In the genomic region with DNA sequence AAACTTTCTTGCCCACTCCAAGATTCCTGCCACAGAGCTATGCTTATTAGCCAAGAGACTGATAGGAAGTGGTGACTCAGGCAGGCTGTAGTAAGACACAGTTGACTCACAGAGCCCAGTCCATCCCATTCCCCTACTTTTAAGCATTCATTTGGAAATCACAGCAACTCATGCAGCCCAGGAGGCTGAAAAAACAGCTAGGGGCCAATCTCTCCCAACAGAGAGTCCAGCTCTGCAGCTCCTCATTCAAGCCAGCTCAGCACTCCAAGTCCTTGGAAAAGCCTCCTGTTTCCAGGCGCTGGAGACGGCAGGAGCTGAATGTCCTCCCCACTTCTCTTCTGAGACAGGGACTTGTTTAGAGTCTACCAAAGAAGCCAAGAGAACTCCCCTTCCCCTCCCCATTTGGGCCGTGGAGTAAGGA, we compare ENCODE assay signal across 9 mouse cellular contexts. TPM values are rescaled to one million over a fixed set of nuclear protein-coding genes. Genes with fewer than 3 reads are reported as not detected.
A peak's percentile ranks its signal among the peaks of the same experiment; 100 is the strongest.
DNase-seq lines count a peak whose midpoint lies in the region; ATAC-seq lines count a peak whose summit lies in the region.
"Had no signal": no experiment of that assay in that cellular context is flagged by ENCODE, and none has a peak within 500 bp of the region (broad histone marks: within the 10 kb centered on the region; RNA-seq: fewer than 3 reads in every experiment).

No protein-coding gene starts in this region.

- no peak for ATAC-seq in liver, embryonic 16.5 days (ENCODE audit: low read depth)
- ATAC-seq in hindbrain, embryonic 11.5 days (ENCODE audit: low FRiP score), result no peak

- peak; percentile 22 to 28 for DNase-seq in cerebellum, adult 18-20 months
- DNase-seq in cerebellum, adult 11-12 months, result no peak
- peak; percentile 25 for DNase-seq in layer of hippocampus, adult 11-12 months (ENCODE audit: low spot score)
- no peak for DNase-seq in layer of hippocampus, adult 9-10 months (ENCODE audit: low spot score)
- DNase-seq in hindbrain, embryonic 11.5 days (ENCODE audit: low spot score), result no peak
- DNase-seq in yolk sac, embryonic 10.5 days (ENCODE audit: low spot score), result no peak

- H3K27ac ChIP-seq in brown adipose tissue, adult 24 weeks (replicated peaks; ENCODE audit: low read depth, low read length), result peak overlapping the region; percentile 15
- H3K27ac ChIP-seq in liver, embryonic 16.5 days (ENCODE audit: low read length), result no peak overlapping the region
- no peak overlapping the region for H3K27ac ChIP-seq in hindbrain, embryonic 11.5 days (ENCODE audit: low read depth, low read length)

- peaks cover 21% of the 10 kb centered on the region for H3K27me3 ChIP-seq in liver, embryonic 16.5 days (ENCODE audit: control insufficient read depth, insufficient read depth, low read depth, low read length)
- no peaks in the 10 kb centered on the region for H3K27me3 ChIP-seq in hindbrain, embryonic 11.5 days (ENCODE audit: control insufficient read depth, insufficient read depth, low read length)

- peaks cover 41% of the 10 kb centered on the region for H3K4me1 ChIP-seq in brown adipose tissue, adult 24 weeks (ENCODE audit: control insufficient read depth, insufficient read depth, insufficient read length, low read length)
- peaks cover 2% of the 10 kb centered on the region; the same call in 1 of the 2 replicates for H3K4me1 ChIP-seq in liver, embryonic 16.5 days (ENCODE audit: control insufficient read depth, low read depth, low read length)
- H3K4me1 ChIP-seq in hindbrain, embryonic 11.5 days (replicated peaks; ENCODE audit: control insufficient read depth, insufficient read depth, low read length), result no peaks in the 10 kb centered on the region; the same call in 1 of the 2 replicates

- no peak overlapping the region for H3K9ac ChIP-seq in liver, embryonic 16.5 days (ENCODE audit: low read depth, low read length)
- H3K9ac ChIP-seq in hindbrain, embryonic 11.5 days (ENCODE audit: low read depth, low read length), result no peak overlapping the region

- no peaks in the 10 kb centered on the region for H3K9me3 ChIP-seq in liver, embryonic 16.5 days (replicated peaks; ENCODE audit: control insufficient read depth, low read length)
- no peaks in the 10 kb centered on the region for H3K9me3 ChIP-seq in hindbrain, embryonic 11.5 days (ENCODE audit: control insufficient read depth, low read length)

- no peak overlapping the region for H3K4me3 ChIP-seq in brown adipose tissue, adult 24 weeks (ENCODE audit: insufficient read depth, low read depth, low read length)
- H3K4me3 ChIP-seq in liver, embryonic 16.5 days (ENCODE audit: low read depth, low read length), result no peak overlapping the region
- H3K4me3 ChIP-seq in hindbrain, embryonic 11.5 days (ENCODE audit: low read depth, low read length), result no peak overlapping the region

- 46% methylated on average over 3 of the region's 3 CpGs for WGBS in liver, embryonic 16.5 days (ENCODE audit: insufficient replicate concordance)
- 74% methylated on average over 3 of the region's 3 CpGs for WGBS in hindbrain, embryonic 11.5 days

- 0 out of 2 replicates have a peak overlapping the region, but pooled peaks have one; percentile 12 for H3K4me2 ChIP-seq in liver, embryonic 16.5 days (ENCODE audit: low read depth, low read length)
- no peak overlapping the region for H3K4me2 ChIP-seq in hindbrain, embryonic 11.5 days (replicated peaks; ENCODE audit: low read depth, low read length)

- no peaks in the 10 kb centered on the region for H3K36me3 ChIP-seq in liver, embryonic 16.5 days (ENCODE audit: control insufficient read depth, insufficient read depth)
- H3K36me3 ChIP-seq in hindbrain, embryonic 11.5 days (ENCODE audit: control insufficient read depth, insufficient read depth, low read length), result no peaks in the 10 kb centered on the region

RNA-seq across cellular contexts. Expression of a gene that starts 4.7 kb away (rescaled TPM):
- 34.7 and 37.6 TPM in 2 replicates for polyA plus RNA-seq in brown adipose tissue, adult 24 weeks (2012; ENCODE audit: insufficient read depth, insufficient read length, missing spikeins)
- polyA plus RNA-seq in liver, embryonic 16.5 days (2015; fragmentation: Nextera tagmentation; extraction: Ambion mirVana), result 70.1 and 72.5 TPM in 2 replicates
- polyA plus RNA-seq in hindbrain, embryonic 11.5 days (2014; fragmentation: Nextera tagmentation; extraction: Ambion mirVana), result 9.8 and 11.6 TPM in 2 replicates

RNA-seq across cellular contexts. Expression of a gene that starts 17.8 kb away (rescaled TPM):
- 24.4 and 27.2 TPM in 2 replicates for polyA plus RNA-seq in brown adipose tissue, adult 24 weeks (2012; ENCODE audit: insufficient read depth, insufficient read length, missing spikeins)
- polyA plus RNA-seq in liver, embryonic 16.5 days (2015; fragmentation: Nextera tagmentation; extraction: Ambion mirVana), result 24.5 and 24.8 TPM in 2 replicates
- 71.3 and 72.2 TPM in 2 replicates for polyA plus RNA-seq in hindbrain, embryonic 11.5 days (2014; fragmentation: Nextera tagmentation; extraction: Ambion mirVana)

RNA-seq across cellular contexts. Expression of a gene that starts 21.8 kb away (rescaled TPM):
- polyA plus RNA-seq in brown adipose tissue, adult 24 weeks (2012; ENCODE audit: insufficient read depth, insufficient read length, missing spikeins), result 2.4 TPM in 1 of 2 replicates, not detected in the other
- 4.6 and 5.6 TPM in 2 replicates for polyA plus RNA-seq in liver, embryonic 16.5 days (2015; fragmentation: Nextera tagmentation; extraction: Ambion mirVana)
- polyA plus RNA-seq in hindbrain, embryonic 11.5 days (2014; fragmentation: Nextera tagmentation; extraction: Ambion mirVana), result 4.8 and 5.4 TPM in 2 replicates

RNA-seq across cellular contexts. Expression of a gene that starts 34.1 kb away (rescaled TPM):
- polyA plus RNA-seq in brown adipose tissue, adult 24 weeks (2012; ENCODE audit: insufficient read depth, insufficient read length, missing spikeins), result 0.52 TPM in 1 of 2 replicates, not detected in the other
- polyA plus RNA-seq in liver, embryonic 16.5 days (2015; fragmentation: Nextera tagmentation; extraction: Ambion mirVana), result 0.09 and 0.12 TPM in 2 replicates
- polyA plus RNA-seq in hindbrain, embryonic 11.5 days (2014; fragmentation: Nextera tagmentation; extraction: Ambion mirVana), result 0.71 and 0.91 TPM in 2 replicates

RNA-seq across cellular contexts. Expression of a gene that starts 34.5 kb away (rescaled TPM):
- not detected in 2 replicates for polyA plus RNA-seq in brown adipose tissue, adult 24 weeks (2012; ENCODE audit: insufficient read depth, insufficient read length, missing spikeins)
- polyA plus RNA-seq in liver, embryonic 16.5 days (2015; fragmentation: Nextera tagmentation; extraction: Ambion mirVana), result not detected in 2 replicates
- not detected in 2 replicates for polyA plus RNA-seq in hindbrain, embryonic 11.5 days (2014; fragmentation: Nextera tagmentation; extraction: Ambion mirVana)
- polyA plus RNA-seq: embryonic facial prominence, embryonic 14.5 days had no signal

Comparison
In these comparisons a context has a peak if more than half of its experiments do, and no peak if none do; other contexts are left out.
1. DNase-seq: peak in cerebellum, adult 18-20 months (2 of 2) and layer of hippocampus, adult 11-12 months (single experiment); none in cerebellum, adult 11-12 months (single experiment), layer of hippocampus, adult 9-10 months (single experiment), hindbrain, embryonic 11.5 days (single experiment) and yolk sac, embryonic 10.5 days (single experiment).